Mouse (Mus musculus): Measurements from ENCODE around the gene Aplp2.

Gene Aplp2

GRCm38 (mm10) chr9:31120533-31120915 is 91.1 kb downstream of the Aplp2 start:
- no peak for DNase-seq

- peak in 1 of 2 experiments; percentile 10 for DNase-seq
Measured at GRCm38 (mm10) chr9:31119882-31120532, 91.6 kb downstream of the Aplp2 start.

- DNase-seq: no peak
Measured at GRCm38 (mm10) chr9:31119405-31119804, 92.2 kb downstream of the Aplp2 start.

GRCm38 (mm10) chr9:31118520-31119298 is 92.9 kb downstream of the Aplp2 start:
- DNase-seq: no peak

- no peak for DNase-seq
Measured at GRCm38 (mm10) chr9:31117488-31117887, 94.1 kb downstream of the Aplp2 start.

- DNase-seq: no peak
Measured at GRCm38 (mm10) chr9:31117088-31117487, 94.5 kb downstream of the Aplp2 start.

- no peak for DNase-seq
Measured at GRCm38 (mm10) chr9:31115586-31115985, 96.0 kb downstream of the Aplp2 start.

- no peak for DNase-seq
Measured at GRCm38 (mm10) chr9:31108464-31108863, 103.2 kb downstream of the Aplp2 start.
